Mouse (Mus musculus): ENCODE data around the gene Gm45234.

DNA sequence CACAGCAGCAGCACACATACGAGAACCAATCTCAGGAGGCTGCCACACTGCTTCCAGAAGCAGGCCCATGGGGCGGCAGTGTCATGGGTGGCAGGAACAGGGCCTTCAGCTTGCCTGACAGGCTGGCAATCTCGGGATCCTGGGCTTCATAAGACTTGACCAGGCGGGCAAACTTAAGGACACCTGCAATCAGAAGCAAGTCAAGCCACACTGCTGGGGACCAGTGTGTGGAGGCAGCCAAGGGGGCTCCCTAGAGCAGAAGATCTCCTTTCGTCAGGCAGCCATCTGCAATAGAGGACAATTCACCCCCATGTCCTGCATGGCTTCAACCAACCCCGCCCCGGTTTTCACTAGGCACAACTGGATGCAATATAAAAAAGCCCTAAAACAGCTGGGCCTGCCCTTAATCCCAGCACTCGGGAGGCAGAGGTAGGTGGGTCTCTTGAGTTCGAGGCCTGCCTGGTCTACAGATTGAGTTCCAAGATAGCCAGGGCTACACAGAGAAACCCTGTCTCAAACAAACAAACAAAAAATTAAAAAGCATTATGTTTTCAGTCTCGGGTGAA lies 16.5 kb downstream of the Gm45234 start:
- no peak for TF ChIP-seq CTCF (conservative IDR thresholded peaks at IDR 0.05; ENCODE audit: insufficient read depth, insufficient read length, low read depth, low read length)
- TF ChIP-seq POLR2A (IDR thresholded peaks at IDR 0.05; ENCODE audit: low read depth, low read length), result no peak

Data from kidney, adult 2 months (tissue).